Mouse (Mus musculus) MEL (cell line): ENCODE data around the gene Rbms3.

ENCODE experiments used
- CTCF ChIP-seq, 3 experiments: IDR thresholded peaks in 2 of 3; conservative IDR thresholded peaks in 1 of 3; 2 replicates each; pipeline ENCODE4 v1.5.1; 2011 to 2012; ENCODE audit warnings: low read length in 3 of 3, low read depth in 2 of 3, mild to moderate bottlenecking in 2 of 3, improper control_type of control experiment in 1 of 3, inconsistent platforms in 1 of 3, mixed read lengths in 1 of 3, moderate library complexity in 1 of 3; ENCODE audit not compliant: control insufficient read depth in 1 of 3, insufficient read depth in 1 of 3, poor library complexity in 1 of 3, severe bottlenecking in 1 of 3
- POLR2AphosphoS2 ChIP-seq: IDR thresholded peaks from 2 replicates; pipeline ENCODE4 v1.6.1; 2011; ENCODE audit warnings: low read length, improper control_type of control experiment
- RAD21 ChIP-seq: IDR thresholded peaks from 2 replicates; pipeline ENCODE4 v1.6.1; 2011; ENCODE audit warnings: mild to moderate bottlenecking, low read depth, low read length, improper control_type of control experiment
- ZKSCAN1 ChIP-seq: IDR thresholded peaks from 2 replicates; pipeline ENCODE4 v1.6.1; 2012; ENCODE audit warnings: low read depth, mild to moderate bottlenecking, inconsistent platforms, low read length, improper control_type of control experiment, moderate library complexity

DNA sequence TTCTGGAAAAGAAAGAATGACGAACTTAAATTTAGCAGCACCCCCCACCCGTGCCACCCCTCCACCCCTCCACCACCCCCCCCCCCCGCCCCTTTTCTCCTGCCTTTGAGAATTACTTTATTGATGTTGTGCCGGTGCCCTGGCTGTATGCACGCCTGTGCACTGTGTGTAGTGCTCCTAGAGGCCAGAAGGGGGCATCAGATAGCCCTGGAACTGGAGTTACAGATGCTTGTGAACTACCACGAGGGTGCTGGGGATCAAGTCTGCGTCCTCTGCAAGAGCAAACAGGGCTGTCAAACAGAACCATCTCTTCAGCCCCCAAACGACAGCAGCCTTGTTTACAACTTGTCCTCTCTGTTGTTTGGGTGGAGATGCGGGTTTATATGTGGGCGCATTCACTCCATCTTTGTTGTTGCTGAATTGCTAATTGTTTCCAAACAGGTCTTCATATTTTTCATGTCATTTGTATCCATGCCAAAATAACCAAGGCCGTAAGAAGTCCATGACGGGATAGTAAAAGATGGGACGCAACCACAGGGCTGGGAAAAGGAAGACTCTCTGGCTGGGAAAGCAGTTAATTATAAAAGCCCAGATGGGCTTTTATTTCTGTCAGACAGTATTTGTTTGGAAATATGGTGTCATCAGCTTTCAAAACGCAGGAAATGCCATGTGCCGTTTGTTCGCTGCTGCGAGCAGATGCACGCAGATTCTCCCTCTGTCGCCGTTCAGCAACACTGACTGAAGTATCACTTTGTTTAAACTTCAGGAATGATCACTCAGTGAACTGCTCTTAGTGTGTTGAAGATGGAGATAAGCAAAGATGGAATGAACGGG is 652.9 kb downstream of the Rbms3 start:
- TF ChIP-seq CTCF (IDR thresholded peaks at IDR 0.05 in 2 of 3, conservative IDR thresholded peaks at IDR 0.05 in 1 of 3; ENCODE audit: control insufficient read depth in 1 of 3, insufficient read depth in 1 of 3, low read depth in 2 of 3, low read length in 3 of 3, poor library complexity in 1 of 3, severe bottlenecking in 1 of 3) (no peak), RAD21 (no peak), POLR2AphosphoS2 (no peak), ZKSCAN1 (no peak)
